ENCODE assay signal across 17 mouse cellular contexts in the genomic region with DNA sequence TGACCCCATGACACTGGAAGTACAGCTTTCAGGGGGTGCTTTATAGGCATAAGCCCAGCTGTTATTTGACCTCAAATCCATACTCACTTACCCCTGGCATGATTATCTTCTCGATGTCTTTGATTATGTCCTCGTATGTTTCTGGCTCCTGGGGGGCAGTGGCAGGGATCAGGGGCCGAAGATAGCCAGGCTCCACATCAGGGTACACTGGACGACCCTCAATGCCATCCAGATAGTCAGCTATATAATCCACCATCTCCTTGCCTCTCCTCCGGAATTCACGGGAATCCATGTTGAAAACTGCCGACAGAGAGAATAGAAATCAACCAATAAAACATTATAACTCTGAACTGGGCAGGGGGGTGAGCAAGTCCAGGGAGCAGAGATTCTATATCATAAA. TPM values are rescaled to one million over a fixed set of nuclear protein-coding genes. Genes with fewer than 3 reads are reported as not detected.
DNase-seq lines count a peak whose midpoint lies in the region; ATAC-seq and TF ChIP-seq lines count a peak whose summit lies in the region.
"Had no signal": no experiment of that assay in that cellular context is flagged by ENCODE, and none has a peak within 500 bp of the region (broad histone marks: within the 10 kb centered on the region; RNA-seq: fewer than 3 reads in every experiment).

No protein-coding gene starts in this region.

- no peak for TF ChIP-seq EP300 in liver, postnatal 0 days (IDR thresholded peaks at IDR 0.05; ENCODE audit: low read depth)

- no peak overlapping the region for H3K4me3 ChIP-seq in heart, embryonic 10.5 days
- H3K4me3 ChIP-seq in liver, embryonic 11.5 days (ENCODE audit: low read depth, low read length): no peak overlapping the region
- no peak overlapping the region for H3K4me3 ChIP-seq in liver, postnatal 0 days (ENCODE audit: low read depth, low read length)
- no peak overlapping the region for H3K4me3 ChIP-seq in embryonic facial prominence, embryonic 13.5 days
- no peak overlapping the region for H3K4me3 ChIP-seq in limb, embryonic 15.5 days
- H3K4me3 ChIP-seq: hindbrain, embryonic 15.5 days; kidney, embryonic 15.5 days; layer of hippocampus, adult 2 months; megakaryocyte, embryonic 14.5 days had no signal

- H3K27ac ChIP-seq in heart, embryonic 10.5 days: peak overlapping the region; percentile 90
- peak overlapping the region; percentile 84; the same call in 1 of the 2 replicates for H3K27ac ChIP-seq in liver, embryonic 11.5 days (ENCODE audit: low read depth, low read length)
- H3K27ac ChIP-seq in liver, postnatal 0 days (ENCODE audit: low read depth): no peak overlapping the region
- peak overlapping the region; percentile 98 for H3K27ac ChIP-seq in embryonic facial prominence, embryonic 13.5 days
- peak overlapping the region; percentile 98 for H3K27ac ChIP-seq in limb, embryonic 15.5 days
- H3K27ac ChIP-seq: hindbrain, embryonic 15.5 days; layer of hippocampus, adult 2 months had no signal

- H3K4me2 ChIP-seq in liver, embryonic 11.5 days: no peak overlapping the region
- no peak overlapping the region for H3K4me2 ChIP-seq in liver, postnatal 0 days (ENCODE audit: low read depth, low read length)
- no peak overlapping the region for H3K4me2 ChIP-seq in embryonic facial prominence, embryonic 13.5 days
- no peak overlapping the region for H3K4me2 ChIP-seq in limb, embryonic 15.5 days
- H3K4me2 ChIP-seq: hindbrain, embryonic 15.5 days; kidney, embryonic 15.5 days had no signal

- WGBS in heart, embryonic 10.5 days: 80% methylated on average over 7 of the region's 7 CpGs
- 80% methylated on average over 7 of the region's 7 CpGs for WGBS in liver, embryonic 11.5 days
- WGBS in liver, postnatal 0 days (ENCODE audit: insufficient replicate concordance): 82% methylated on average over 7 of the region's 7 CpGs
- 71% methylated on average over 7 of the region's 7 CpGs for WGBS in embryonic facial prominence, embryonic 13.5 days
- WGBS in limb, embryonic 15.5 days: 78% methylated on average over 7 of the region's 7 CpGs

- intact Hi-C loops in heart, postnatal 14 days (cut with DNase I): no loop called here

- ATAC-seq in liver, embryonic 11.5 days (replicated peaks; ENCODE audit: low FRiP score): no peak
- no peak for ATAC-seq in liver, postnatal 0 days
- no peak for ATAC-seq in embryonic facial prominence, embryonic 13.5 days (ENCODE audit: insufficient number of reproducible peaks, insufficient read depth, low FRiP score, low TSS enrichment, low read depth)
- ATAC-seq in limb, embryonic 15.5 days (ENCODE audit: insufficient number of reproducible peaks, low FRiP score, low TSS enrichment, low read depth): no peak
- no peak for ATAC-seq in cerebellum, adult (ENCODE audit: insufficient number of reproducible peaks, low FRiP score, low TSS enrichment)

- H3K9me3 ChIP-seq in heart, embryonic 10.5 days: no peaks in the 10 kb centered on the region
- no peaks in the 10 kb centered on the region for H3K9me3 ChIP-seq in liver, embryonic 11.5 days (ENCODE audit: control insufficient read depth, low read length)
- H3K9me3 ChIP-seq in liver, postnatal 0 days (ENCODE audit: low read length): no peaks in the 10 kb centered on the region
- no peaks in the 10 kb centered on the region for H3K9me3 ChIP-seq in embryonic facial prominence, embryonic 13.5 days
- no peaks in the 10 kb centered on the region for H3K9me3 ChIP-seq in limb, embryonic 15.5 days
- H3K9me3 ChIP-seq: hindbrain, embryonic 15.5 days; kidney, embryonic 15.5 days; megakaryocyte, embryonic 14.5 days had no signal

- peak; percentile 71 for DNase-seq in heart, embryonic 10.5 days (ENCODE audit: low spot score)
- no peak for DNase-seq in heart, postnatal 14 days
- DNase-seq in liver, embryonic 11.5 days (ENCODE audit: low spot score): no peak
- no peak for DNase-seq in liver, postnatal 0 days
- DNase-seq in urinary bladder, adult 18-20 months (ENCODE audit: low spot score in 2 of 2): no peak
- DNase-seq: adrenal gland, postnatal 25 days; B cell, adult 2 months; cerebellum, postnatal 14 days; gastrocnemius, postnatal 36 days; right cerebral cortex, adult 18-20 months had no signal

- peaks cover 71% of the 10 kb centered on the region for H3K4me1 ChIP-seq in heart, embryonic 10.5 days
- H3K4me1 ChIP-seq in liver, embryonic 11.5 days (replicated peaks; ENCODE audit: control insufficient read depth, insufficient read depth, low read length): peaks cover 80% of the 10 kb centered on the region
- peaks cover 26% of the 10 kb centered on the region for H3K4me1 ChIP-seq in liver, postnatal 0 days (ENCODE audit: insufficient read depth)
- peaks cover 58% of the 10 kb centered on the region for H3K4me1 ChIP-seq in embryonic facial prominence, embryonic 13.5 days
- peaks cover 37% of the 10 kb centered on the region for H3K4me1 ChIP-seq in limb, embryonic 15.5 days

- H3K9ac ChIP-seq in liver, embryonic 11.5 days (ENCODE audit: low read depth, low read length): no peak overlapping the region
- no peak overlapping the region for H3K9ac ChIP-seq in liver, postnatal 0 days (replicated peaks)
- no peak overlapping the region for H3K9ac ChIP-seq in embryonic facial prominence, embryonic 13.5 days
- no peak overlapping the region for H3K9ac ChIP-seq in limb, embryonic 15.5 days
- H3K9ac ChIP-seq: hindbrain, embryonic 15.5 days; kidney, embryonic 15.5 days had no signal

- no peaks in the 10 kb centered on the region for H3K27me3 ChIP-seq in heart, embryonic 10.5 days (ENCODE audit: insufficient read depth, poor library complexity, severe bottlenecking)
- H3K27me3 ChIP-seq in liver, embryonic 11.5 days (replicated peaks; ENCODE audit: control insufficient read depth, insufficient read depth, low read length): no peaks in the 10 kb centered on the region
- H3K27me3 ChIP-seq in liver, postnatal 0 days (ENCODE audit: insufficient read depth, low read length): no peaks in the 10 kb centered on the region
- no peaks in the 10 kb centered on the region for H3K27me3 ChIP-seq in embryonic facial prominence, embryonic 13.5 days
- no peaks in the 10 kb centered on the region for H3K27me3 ChIP-seq in limb, embryonic 15.5 days
- H3K27me3 ChIP-seq: hindbrain, embryonic 15.5 days; kidney, embryonic 15.5 days; megakaryocyte, embryonic 14.5 days had no signal

- H3K36me3 ChIP-seq in heart, embryonic 10.5 days: no peaks in the 10 kb centered on the region
- no peaks in the 10 kb centered on the region for H3K36me3 ChIP-seq in liver, embryonic 11.5 days (ENCODE audit: control insufficient read depth, insufficient read depth, low read length)
- no peaks in the 10 kb centered on the region for H3K36me3 ChIP-seq in liver, postnatal 0 days (replicated peaks; ENCODE audit: insufficient read depth, low read length)
- no peaks in the 10 kb centered on the region for H3K36me3 ChIP-seq in embryonic facial prominence, embryonic 13.5 days
- H3K36me3 ChIP-seq in limb, embryonic 15.5 days: no peaks in the 10 kb centered on the region
- H3K36me3 ChIP-seq: hindbrain, embryonic 15.5 days; kidney, embryonic 15.5 days had no signal

- no peak for TF ChIP-seq CTCF in liver, postnatal 0 days (IDR thresholded peaks at IDR 0.05; ENCODE audit: low read depth)

RNA-seq across cellular contexts. Expression of gene Ddc, which starts 17.6 kb away (rescaled TPM):
- 34.5 and 42.8 TPM in 2 replicates for polyA plus RNA-seq in heart, embryonic 10.5 days (2016; fragmentation: Nextera tagmentation; extraction: Ambion mirVana)
- 1 to 10 TPM; 3.1 to 5.8 TPM for total RNA-seq in heart, postnatal 14 days (2021)
- polyA plus RNA-seq in liver, embryonic 11.5 days (2014; fragmentation: Nextera tagmentation; extraction: Ambion mirVana): 15.9 and 17.2 TPM in 2 replicates
- 17.5 and 19.5 TPM in 2 replicates for polyA plus RNA-seq in liver, postnatal 0 days (2015; fragmentation: Nextera tagmentation; extraction: Ambion mirVana)
- 5.3 and 5.8 TPM in 2 replicates for polyA plus RNA-seq in embryonic facial prominence, embryonic 13.5 days (2015; fragmentation: Nextera tagmentation; extraction: Ambion mirVana)
- polyA plus RNA-seq in limb, embryonic 15.5 days (2015; fragmentation: Nextera tagmentation; extraction: Ambion mirVana): 17.6 and 35.9 TPM in 2 replicates
